Mouse (Mus musculus) forebrain, embryonic 15.5 days (tissue): ENCODE measurements around the gene 1700022I11Rik. TPM values are rescaled to one million over a fixed set of nuclear protein-coding genes. Genes with fewer than 3 reads are reported as not detected.

Source experiments
- ATAC-seq: fragments of 200-750 bp; cut with Nextera tagmentation; replicated peaks from 2 replicates; pipeline ENCODE4 v1.8.0; 2017; ENCODE audit warnings: mild to moderate bottlenecking, moderate TSS enrichment, moderate library complexity
- H3K27ac ChIP-seq: fragments of 300-500 bp; sonication (generic); replicated peaks from 2 replicates; pipeline ENCODE4 v1.5.1; 2015; ENCODE audit warnings: mild to moderate bottlenecking, inconsistent platforms
- H3K27me3 ChIP-seq: fragments of 300-500 bp; sonication (generic); 2 replicates; pipeline ENCODE4 v1.6.1; 2015; ENCODE audit warnings: inconsistent platforms
- H3K36me3 ChIP-seq: fragments of 300-500 bp; sonication (generic); 2 replicates; pipeline ENCODE4 v1.6.1; 2015; ENCODE audit warnings: mild to moderate bottlenecking, inconsistent platforms
- H3K4me1 ChIP-seq: fragments of 300-500 bp; sonication (generic); 2 replicates; pipeline ENCODE4 v1.6.1; 2015; ENCODE audit warnings: inconsistent platforms
- H3K4me2 ChIP-seq: fragments of 300-500 bp; sonication (generic); replicated peaks from 2 replicates; pipeline ENCODE4 v1.6.1; 2015; ENCODE audit warnings: mild to moderate bottlenecking, inconsistent platforms
- H3K4me3 ChIP-seq: fragments of 300-500 bp; sonication (generic); 2 replicates; pipeline ENCODE4 v1.5.1; 2015; ENCODE audit warnings: mild to moderate bottlenecking, inconsistent platforms
- H3K9ac ChIP-seq: fragments of 300-500 bp; sonication (generic); replicated peaks from 2 replicates; pipeline ENCODE4 v1.6.1; 2015; ENCODE audit warnings: mild to moderate bottlenecking, inconsistent platforms
- H3K9me3 ChIP-seq: fragments of 300-500 bp; sonication (generic); 2 replicates; pipeline ENCODE4 v1.6.1; 2016; ENCODE audit warnings: inconsistent platforms
- WGBS: fragments of 180-500 bp; shearing (Covaris S2); methylation state at CpG from one replicate; pipeline ENCODE4 v1.1.7; 2015; ENCODE audit warnings: mixed read lengths; 5-methylcytosine and 5-hydroxymethylcytosine counted together
- polyA plus RNA-seq: library from polyadenylated mRNA; unstranded; fragments of >200 nt; fragmentation: Nextera tagmentation; extraction: Ambion mirVana; gene quantifications from 2 replicates; pipeline ENCODE4 v1.2.1, GENCODE M21; 2015

Gene 1700022I11Rik
- polyA plus RNA-seq, 1 experiment from 2014 or later = 0.41 TPM

DNA sequence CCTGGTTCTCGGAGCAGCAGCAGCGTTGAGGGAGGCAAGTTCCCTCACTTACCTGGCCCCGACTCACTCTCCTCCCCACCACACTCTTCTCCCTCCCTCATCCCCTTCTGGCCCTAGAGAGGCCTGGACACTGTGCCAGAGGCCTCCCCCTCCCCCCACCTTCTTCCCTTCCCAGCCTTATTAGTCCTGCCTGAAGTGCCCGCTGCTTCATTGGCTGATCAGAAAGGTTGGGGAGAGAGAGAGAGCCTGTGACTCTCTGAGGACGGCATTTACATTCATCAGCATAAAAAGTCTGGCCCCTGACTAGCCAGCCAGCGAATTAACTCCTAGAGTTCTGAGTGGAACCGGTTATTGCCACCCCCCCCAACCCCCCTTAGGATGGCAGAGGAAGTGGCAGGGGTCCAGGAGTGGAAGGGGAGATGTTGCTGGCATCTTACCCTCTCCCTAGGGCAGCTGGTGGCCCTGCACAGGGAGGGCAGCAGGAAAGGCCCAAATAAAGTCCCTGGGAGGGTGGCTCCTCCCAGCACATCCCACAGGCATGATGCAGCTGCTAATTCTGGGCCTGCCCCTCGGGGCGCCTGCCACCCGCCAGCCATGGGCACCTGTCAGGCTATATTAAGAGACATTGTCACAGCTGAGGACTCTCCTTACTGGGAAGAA lies 15.8 kb upstream of the 1700022I11Rik start:
- H3K4me3 ChIP-seq = peak overlapping the region; percentile 92
- peaks cover 27% of the 10 kb centered on the region for H3K36me3 ChIP-seq
- no peaks in the 10 kb centered on the region for H3K9me3 ChIP-seq
- no peak for ATAC-seq
- peak overlapping the region; percentile 96 for H3K4me2 ChIP-seq
- peak overlapping the region; percentile 99 for H3K9ac ChIP-seq
- peak overlapping the region; percentile 98 for H3K27ac ChIP-seq
- whole genome bisulfite sequencing = 5% methylated on average over 10 of the region's 10 CpGs
- no peaks in the 10 kb centered on the region for H3K27me3 ChIP-seq
- H3K4me1 ChIP-seq = peaks cover 60% of the 10 kb centered on the region

DNA sequence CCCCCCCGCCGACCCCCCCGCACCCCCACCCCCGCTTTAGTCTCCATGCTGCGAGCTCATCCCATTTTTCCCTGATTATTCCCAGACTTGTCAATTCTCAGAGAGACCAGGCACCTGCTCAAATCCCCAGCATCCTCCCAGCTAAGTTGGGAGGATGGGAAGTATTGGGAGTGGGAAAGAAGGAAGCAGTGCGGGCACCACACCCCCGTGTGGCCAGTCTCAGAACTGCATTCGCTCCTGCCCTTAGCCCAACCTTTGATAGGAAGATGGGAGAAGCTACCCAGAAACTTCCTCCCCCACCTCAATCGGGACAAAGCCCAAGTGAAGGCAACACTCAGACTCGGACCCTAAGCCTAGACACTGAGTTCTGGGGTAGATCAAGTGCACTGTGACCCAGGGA lies 15.1 kb upstream of the 1700022I11Rik start:
- ATAC-seq = no peak
- peak overlapping the region; percentile 99; the same call in 1 of the 2 replicates for H3K9ac ChIP-seq
- peaks cover 52% of the 10 kb centered on the region for H3K4me1 ChIP-seq
- no peaks in the 10 kb centered on the region for H3K27me3 ChIP-seq
- peak overlapping the region; percentile 96 for H3K4me2 ChIP-seq
- peak overlapping the region; percentile 98 for H3K27ac ChIP-seq
- H3K4me3 ChIP-seq = peak overlapping the region; percentile 92; the same call in 1 of the 2 replicates
- peaks cover 31% of the 10 kb centered on the region for H3K36me3 ChIP-seq
- H3K9me3 ChIP-seq = no peaks in the 10 kb centered on the region
- under 1% methylated on average over 10 of the region's 10 CpGs for WGBS

DNA sequence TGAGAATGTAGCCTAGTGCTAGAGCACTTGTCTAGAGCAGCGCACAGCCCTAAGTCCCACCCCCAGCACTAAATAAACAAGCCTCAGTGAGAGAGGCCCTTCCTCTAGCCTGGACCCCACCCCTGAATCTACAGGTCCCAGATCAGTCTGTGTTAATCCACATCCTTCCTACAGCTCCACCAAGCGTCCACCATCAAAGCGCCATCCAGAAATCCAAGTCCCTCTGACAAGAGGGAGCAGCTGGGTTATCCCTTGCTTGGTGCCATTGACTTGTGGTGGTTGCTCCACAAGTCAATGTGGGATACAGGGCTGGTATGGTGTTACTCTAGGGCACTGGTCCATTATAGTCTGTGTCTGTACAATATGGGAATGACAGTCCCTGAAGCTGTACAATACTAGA lies 14.2 kb upstream of the 1700022I11Rik start:
- no peaks in the 10 kb centered on the region for H3K27me3 ChIP-seq
- H3K4me3 ChIP-seq = no peak overlapping the region
- H3K9me3 ChIP-seq = no peaks in the 10 kb centered on the region
- peaks cover 51% of the 10 kb centered on the region for H3K4me1 ChIP-seq
- WGBS = 93% methylated on average over 3 of the region's 3 CpGs
- H3K36me3 ChIP-seq = peaks cover 31% of the 10 kb centered on the region
- no peak for ATAC-seq
- no peak overlapping the region for H3K4me2 ChIP-seq
- H3K9ac ChIP-seq = no peak overlapping the region
- no peak overlapping the region for H3K27ac ChIP-seq

DNA sequence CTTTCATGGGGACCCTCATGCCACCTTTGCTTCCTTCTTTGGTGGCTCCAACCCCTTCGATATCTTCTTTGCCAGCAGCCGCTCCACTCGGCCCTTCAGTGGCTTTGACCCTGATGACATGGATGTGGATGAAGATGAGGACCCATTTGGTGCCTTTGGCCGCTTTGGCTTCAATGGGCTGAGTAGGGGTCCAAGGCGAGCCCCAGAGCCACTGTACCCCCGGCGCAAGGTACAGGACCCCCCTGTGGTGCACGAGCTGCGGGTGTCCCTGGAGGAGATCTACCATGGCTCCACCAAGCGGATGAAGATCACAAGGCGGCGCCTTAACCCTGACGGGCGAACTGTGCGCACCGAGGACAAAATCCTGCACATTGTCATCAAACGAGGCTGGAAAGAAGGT lies 12.8 kb upstream of the 1700022I11Rik start:
- 92% methylated on average over 17 of the region's 17 CpGs for WGBS

DNA sequence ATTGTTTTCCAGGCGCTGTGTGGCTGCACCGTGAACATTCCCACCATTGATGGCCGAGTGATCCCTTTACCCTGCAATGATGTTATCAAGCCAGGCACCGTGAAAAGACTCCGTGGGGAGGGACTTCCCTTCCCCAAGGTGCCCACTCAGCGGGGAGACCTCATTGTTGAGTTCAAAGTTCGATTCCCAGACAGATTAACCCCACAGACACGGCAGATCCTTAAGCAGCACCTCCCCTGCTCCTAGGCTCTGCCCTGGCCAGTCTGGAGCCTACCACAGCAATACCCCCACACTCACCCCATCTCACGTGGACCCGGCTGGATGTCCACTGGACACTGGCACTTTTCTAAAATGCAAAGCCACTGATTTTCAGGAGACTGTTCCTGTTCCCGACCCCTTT lies 12.1 kb upstream of the 1700022I11Rik start:
- H3K36me3 ChIP-seq = peaks cover 31% of the 10 kb centered on the region
- no peak for ATAC-seq
- no peaks in the 10 kb centered on the region for H3K27me3 ChIP-seq
- H3K9me3 ChIP-seq = no peaks in the 10 kb centered on the region
- no peak overlapping the region for H3K4me2 ChIP-seq
- no peak overlapping the region for H3K4me3 ChIP-seq
- H3K27ac ChIP-seq = no peak overlapping the region
- H3K9ac ChIP-seq = no peak overlapping the region
- peaks cover 30% of the 10 kb centered on the region for H3K4me1 ChIP-seq
- WGBS = 80% methylated on average over 11 of the region's 11 CpGs

More for the DNA sequence above, 12.8 kb upstream of the 1700022I11Rik start:
- Histone ChIP-seq H3K36me3 (peaks cover 31% of the 10 kb centered on the region), H3K27ac (no peak overlapping the region), H3K4me3 (no peak overlapping the region), H3K4me2 (no peak overlapping the region), H3K9me3 (no peaks in the 10 kb centered on the region), H3K27me3 (no peaks in the 10 kb centered on the region), H3K9ac (no peak overlapping the region), H3K4me1 (peaks cover 37% of the 10 kb centered on the region)
- no peak for ATAC-seq

DNA sequence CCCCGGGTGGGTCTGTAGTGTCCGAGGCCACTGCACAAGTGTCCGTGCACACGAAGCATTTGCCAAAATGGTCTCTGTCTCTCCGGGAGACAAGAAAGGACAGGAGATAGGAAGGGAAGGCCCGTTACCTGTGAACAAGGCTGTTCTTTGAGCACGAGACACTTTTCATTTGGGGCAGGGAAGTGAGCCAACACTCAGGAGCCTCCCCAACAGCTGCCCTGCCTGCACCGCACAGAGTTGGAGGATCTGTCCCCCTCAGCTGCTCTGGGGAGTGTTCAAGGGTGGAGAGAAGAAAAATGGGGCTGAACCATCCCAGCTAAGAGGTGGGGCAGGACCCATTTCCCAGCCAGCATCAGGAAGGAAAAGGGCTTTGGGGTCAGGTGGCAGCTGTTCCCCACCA lies 11.4 kb upstream of the 1700022I11Rik start:
- Histone ChIP-seq H3K4me3 (no peak overlapping the region), H3K4me2 (no peak overlapping the region), H3K9ac (no peak overlapping the region), H3K4me1 (peaks cover 23% of the 10 kb centered on the region), H3K27me3 (no peaks in the 10 kb centered on the region), H3K27ac (no peak overlapping the region), H3K9me3 (no peaks in the 10 kb centered on the region), H3K36me3 (peaks cover 31% of the 10 kb centered on the region)
- no peak for ATAC-seq
- 84% methylated on average over 8 of the region's 8 CpGs for WGBS

DNA sequence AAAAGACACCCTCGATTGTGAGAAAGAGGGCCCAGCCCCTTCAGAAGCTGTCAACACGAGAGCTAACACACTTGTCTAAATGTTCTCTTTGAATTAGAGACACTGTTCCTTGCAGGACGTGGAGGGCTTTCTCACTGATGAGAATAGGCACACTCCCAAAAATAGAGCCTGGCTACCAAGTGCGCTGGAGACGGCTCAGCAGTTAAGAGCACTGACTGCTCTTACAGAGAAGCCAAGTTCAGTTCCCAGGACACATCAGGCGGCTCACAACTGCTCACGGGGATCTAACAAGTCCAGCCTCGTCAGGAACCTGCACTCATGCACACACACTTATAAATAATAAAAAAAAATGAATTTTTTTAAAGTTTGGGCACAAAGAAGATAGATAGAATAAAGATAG lies 10.5 kb upstream of the 1700022I11Rik start:
- WGBS = 62% methylated on average over 8 of the region's 8 CpGs
- Histone ChIP-seq H3K27ac (0 out of 2 replicates have a peak overlapping the region, but pooled peaks have one; percentile 35), H3K36me3 (peaks cover 31% of the 10 kb centered on the region), H3K4me2 (no peak overlapping the region), H3K27me3 (no peaks in the 10 kb centered on the region), H3K9ac (no peak overlapping the region), H3K4me1 (peaks cover 14% of the 10 kb centered on the region), H3K4me3 (no peak overlapping the region), H3K9me3 (no peaks in the 10 kb centered on the region)
- no peak for ATAC-seq

DNA sequence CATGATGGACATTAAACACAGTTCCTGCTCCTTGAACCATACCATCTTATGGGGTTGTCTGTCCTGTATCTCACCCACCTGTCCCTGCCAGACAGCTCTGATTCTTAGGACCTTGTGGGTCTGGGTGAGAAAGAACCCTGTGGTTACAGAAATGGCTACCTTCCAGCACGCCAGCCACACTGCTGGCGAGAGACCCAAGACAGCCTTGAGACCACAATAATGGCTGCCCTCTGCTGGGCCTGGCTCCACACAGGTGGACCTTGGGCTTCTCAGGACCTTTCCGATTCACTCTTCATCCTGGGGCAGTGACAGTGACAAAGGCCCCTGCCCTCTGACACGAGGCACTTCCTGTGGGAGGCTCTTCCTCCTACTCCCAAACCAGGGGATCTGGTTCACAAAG lies 10.0 kb upstream of the 1700022I11Rik start:
- no peak overlapping the region for H3K4me2 ChIP-seq

DNA sequence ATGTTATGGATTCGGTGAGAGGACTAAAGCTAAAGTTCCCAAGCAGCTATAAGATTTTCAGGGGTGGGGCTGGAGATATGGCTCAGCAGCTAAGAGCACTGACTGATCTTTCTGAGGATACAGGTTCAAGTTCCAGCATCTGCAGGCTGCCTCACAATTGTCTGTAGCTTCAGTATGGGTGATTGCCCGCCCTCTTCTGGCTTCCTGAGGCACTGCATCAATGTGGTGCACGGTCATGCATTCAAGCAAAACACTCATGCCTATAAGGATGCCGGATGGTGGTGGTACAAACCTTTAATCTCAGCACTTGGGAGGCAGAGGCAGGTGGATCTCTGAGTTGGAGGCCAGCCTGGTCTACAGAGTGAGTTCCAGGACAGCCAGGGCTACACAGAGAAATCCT lies 7.8 kb upstream of the 1700022I11Rik start:
- no peak overlapping the region for H3K27ac ChIP-seq
- no peak for ATAC-seq
- 27% methylated on average over 4 of the region's 4 CpGs for WGBS
- H3K4me2 ChIP-seq = no peak overlapping the region
- peaks cover 25% of the 10 kb centered on the region for H3K36me3 ChIP-seq
- H3K4me1 ChIP-seq = peaks cover 4% of the 10 kb centered on the region; the same call in 1 of the 2 replicates
- H3K9ac ChIP-seq = no peak overlapping the region
- H3K4me3 ChIP-seq = no peak overlapping the region
- H3K9me3 ChIP-seq = no peaks in the 10 kb centered on the region
- no peaks in the 10 kb centered on the region for H3K27me3 ChIP-seq

More for the DNA sequence above, 10.0 kb upstream of the 1700022I11Rik start:
- ATAC-seq = no peak
- no peaks in the 10 kb centered on the region for H3K27me3 ChIP-seq
- no peak overlapping the region for H3K4me3 ChIP-seq
- WGBS = 73% methylated on average over 4 of the region's 4 CpGs
- no peak overlapping the region for H3K27ac ChIP-seq
- H3K4me1 ChIP-seq = peaks cover 10% of the 10 kb centered on the region
- H3K9ac ChIP-seq = no peak overlapping the region
- H3K9me3 ChIP-seq = no peaks in the 10 kb centered on the region
- H3K36me3 ChIP-seq = peaks cover 31% of the 10 kb centered on the region

DNA sequence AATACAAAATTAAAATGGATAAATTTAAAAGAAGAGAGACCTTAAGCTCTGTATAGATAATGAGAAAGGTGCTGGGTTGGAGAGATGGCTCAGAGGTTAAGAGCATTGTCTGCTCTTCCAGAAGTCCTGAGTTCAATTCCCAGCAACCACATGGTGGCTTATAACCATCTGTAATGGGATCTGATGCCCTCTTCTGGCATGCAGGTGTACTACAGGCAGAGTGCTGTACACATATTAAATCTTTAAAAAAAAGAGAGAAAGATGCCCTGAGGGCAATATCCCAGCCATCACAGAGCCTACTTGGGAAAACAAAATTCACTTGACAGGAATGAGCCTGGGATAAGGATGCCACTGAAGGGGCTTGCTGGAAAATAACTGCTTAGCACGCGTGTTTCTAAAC lies 5.9 kb upstream of the 1700022I11Rik start:
- WGBS = 96% methylated on average over 2 of the region's 2 CpGs

DNA sequence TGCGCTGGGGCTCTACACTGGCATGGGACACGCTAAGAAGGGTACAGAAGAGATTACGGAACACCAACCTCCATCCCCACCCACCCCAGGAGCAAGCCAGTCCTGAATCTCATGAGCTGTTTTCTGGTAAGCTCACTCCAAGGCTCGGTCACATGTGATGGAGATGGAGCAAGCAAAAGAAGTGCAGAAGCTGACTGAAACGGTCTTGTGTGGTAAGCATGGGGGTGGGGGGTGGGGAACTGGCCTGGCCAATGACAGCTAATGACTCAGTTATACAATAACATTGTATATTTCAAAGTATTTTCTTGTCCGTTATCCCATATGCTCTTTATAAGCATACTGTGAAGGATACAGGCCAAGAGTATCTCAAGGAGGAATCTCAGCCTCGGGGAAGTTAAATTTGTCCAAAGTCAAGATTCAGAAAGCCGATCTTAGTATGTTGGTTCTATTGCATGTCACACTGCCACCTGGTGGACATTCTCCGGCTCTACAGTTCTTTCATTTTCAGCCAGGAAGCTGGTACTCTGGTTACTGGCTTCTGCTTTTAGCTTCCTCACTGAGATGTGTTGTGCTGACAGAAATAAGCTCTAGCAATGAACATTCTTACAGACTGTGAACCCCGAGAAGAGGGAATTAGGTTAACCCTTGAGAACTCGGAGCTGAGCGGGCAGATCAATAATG lies 4.2 kb upstream of the 1700022I11Rik start:
- H3K27me3 ChIP-seq = no peaks in the 10 kb centered on the region
- H3K36me3 ChIP-seq = no peaks in the 10 kb centered on the region
- H3K27ac ChIP-seq = no peak overlapping the region
- no peak overlapping the region for H3K4me3 ChIP-seq
- 14% methylated on average over 12 of the region's 12 CpGs for WGBS
- H3K9me3 ChIP-seq = no peaks in the 10 kb centered on the region
- peak overlapping the region; percentile 27 for H3K4me2 ChIP-seq
- peaks cover 4% of the 10 kb centered on the region; the same call in 1 of the 2 replicates for H3K4me1 ChIP-seq
- no peak overlapping the region for H3K9ac ChIP-seq
- ATAC-seq = peak; percentile 44

More for the DNA sequence above, 5.9 kb upstream of the 1700022I11Rik start:
- Histone ChIP-seq H3K4me3 (no peak overlapping the region), H3K9ac (no peak overlapping the region), H3K4me2 (no peak overlapping the region), H3K4me1 (peaks cover 4% of the 10 kb centered on the region; the same call in 1 of the 2 replicates), H3K9me3 (no peaks in the 10 kb centered on the region), H3K27me3 (no peaks in the 10 kb centered on the region), H3K36me3 (peaks cover 6% of the 10 kb centered on the region; the same call in 1 of the 2 replicates), H3K27ac (no peak overlapping the region)
- no peak for ATAC-seq

DNA sequence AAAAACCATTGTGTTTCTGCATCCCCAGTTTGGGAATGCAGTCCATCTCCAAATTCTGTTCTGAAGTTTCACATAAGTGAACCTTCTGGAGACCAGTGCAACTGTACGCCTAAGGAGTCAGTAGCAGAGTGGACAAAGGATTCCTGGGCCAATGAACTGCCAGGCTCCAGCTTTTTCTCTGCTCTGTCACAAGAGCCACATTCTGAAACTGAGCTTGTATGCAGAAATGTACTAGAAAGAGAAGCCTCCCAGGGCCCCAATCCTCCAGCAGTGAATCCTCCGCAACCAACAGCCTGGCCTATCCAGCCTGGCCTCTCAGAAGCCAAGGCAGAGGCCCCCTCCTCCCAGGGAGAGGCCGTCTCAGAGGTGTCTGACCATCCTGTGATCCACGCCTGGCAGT lies 3.5 kb downstream of the 1700022I11Rik start:
- Histone ChIP-seq H3K4me1 (no peaks in the 10 kb centered on the region), H3K27ac (no peak overlapping the region), H3K36me3 (peaks cover 10% of the 10 kb centered on the region; the same call in 1 of the 2 replicates), H3K4me3 (no peak overlapping the region), H3K4me2 (no peak overlapping the region), H3K9me3 (no peaks in the 10 kb centered on the region), H3K27me3 (no peaks in the 10 kb centered on the region), H3K9ac (no peak overlapping the region)
- 76% methylated on average over 4 of the region's 4 CpGs for WGBS
- ATAC-seq = no peak
